Mouse (Mus musculus) stomach, embryonic 16.5 days (tissue): Measurements from ENCODE around the gene Espl1. TPM values are rescaled to one million over a fixed set of nuclear protein-coding genes. Genes with fewer than 3 reads are reported as not detected.

Experiments used
- polyA plus RNA-seq: library from polyadenylated mRNA; unstranded; fragments of >200 nt; fragmentation: Nextera tagmentation; extraction: Ambion mirVana; gene quantifications from 2 replicates; pipeline ENCODE4 v1.2.1, GENCODE M21; 2015

Espl1 gene
- polyA plus RNA-seq, 1 experiment from 2014 or later: 17.9 TPM

Other genes with a start within 250 kb of the Espl1 start
- gene Eif4b, start 222.5 kb upstream of the Espl1 start, polyA plus RNA-seq: 108 and 122 TPM in 2 replicates
- gene Tns2, start 195.9 kb upstream of the Espl1 start, polyA plus RNA-seq: 41.2 and 43.0 TPM in 2 replicates
- gene Spryd3, start 160.0 kb upstream of the Espl1 start, polyA plus RNA-seq: 29.2 and 35.0 TPM in 2 replicates
- gene Igfbp6, start 151.9 kb upstream of the Espl1 start, polyA plus RNA-seq: 18.5 and 21.2 TPM in 2 replicates
- 5.4 and 6.2 TPM in 2 replicates for gene Soat2, start 145.7 kb upstream of the Espl1 start, polyA plus RNA-seq
- 46.0 and 49.6 TPM in 2 replicates for gene Zfp740, start 93.0 kb upstream of the Espl1 start, polyA plus RNA-seq
- gene Csad, start 91.5 kb upstream of the Espl1 start, polyA plus RNA-seq: 47.3 and 50.9 TPM in 2 replicates
- 5.6 and 6.3 TPM in 2 replicates for gene Itgb7, start 64.3 kb upstream of the Espl1 start, polyA plus RNA-seq
- 41.2 and 48.6 TPM in 2 replicates for gene Rarg, start 38.7 kb upstream of the Espl1 start, polyA plus RNA-seq
- 0.16 and 0.28 TPM in 2 replicates for gene Gm9918, start 25.7 kb upstream of the Espl1 start, polyA plus RNA-seq
- 71.5 and 83.5 TPM in 2 replicates for gene Mfsd5, start 16.8 kb upstream of the Espl1 start, polyA plus RNA-seq
- gene Pfdn5, start 29.9 kb downstream of the Espl1 start, polyA plus RNA-seq: 305 and 321 TPM in 2 replicates
- 80.7 and 81.8 TPM in 2 replicates for gene Myg1, start 35.4 kb downstream of the Espl1 start, polyA plus RNA-seq
- gene Aaas, start 54.5 kb downstream of the Espl1 start, polyA plus RNA-seq: 55.4 and 57.0 TPM in 2 replicates
- gene Sp7, start 70.9 kb downstream of the Espl1 start, polyA plus RNA-seq: 1.3 TPM in 2 replicates
- 9.5 and 10.3 TPM in 2 replicates for gene Sp1, start 109.9 kb downstream of the Espl1 start, polyA plus RNA-seq
- gene Amhr2, start 149.1 kb downstream of the Espl1 start, polyA plus RNA-seq: 0.68 and 2.5 TPM in 2 replicates
- 131 and 157 TPM in 2 replicates for gene Prr13, start 162.8 kb downstream of the Espl1 start, polyA plus RNA-seq
- gene Pcbp2, start 174.3 kb downstream of the Espl1 start, polyA plus RNA-seq: 166 TPM in 2 replicates
- gene Gm10337, start 207.5 kb downstream of the Espl1 start, polyA plus RNA-seq: not detected in 2 replicates
- 14.3 and 15.1 TPM in 2 replicates for gene Map3k12, start 220.8 kb downstream of the Espl1 start, polyA plus RNA-seq
- gene Tarbp2, start 221.9 kb downstream of the Espl1 start, polyA plus RNA-seq: 84.0 and 87.0 TPM in 2 replicates
- 2.0 and 3.6 TPM in 2 replicates for gene Npff, start 228.7 kb downstream of the Espl1 start, polyA plus RNA-seq